Mouse (Mus musculus): Measurements from ENCODE around the gene Lsmem1.

The Lsmem1 gene

GRCm38 (mm10) chr12:40199302-40199701, at the start of gene Lsmem1:
TSS of gene Lsmem1 (minus strand) at chr12:40199490.
- DNase-seq (ENCODE audit: low spot score in 2 of 2) = no peak

GRCm38 (mm10) chr12:40248454-40249180, 49.3 kb upstream of the Lsmem1 start, which contains the start of gene Ifrd1:
TSS of gene Ifrd1 (minus strand) at chr12:40248504.
- DNase-seq (ENCODE audit: low spot score in 2 of 2) = no peak

- no peak for DNase-seq (ENCODE audit: low spot score in 2 of 2)
These were observed 48.7 kb upstream of the Lsmem1 start for GRCm38 (mm10) chr12:40247976-40248375.

- no peak for DNase-seq (ENCODE audit: low spot score in 2 of 2)
These were observed 48.1 kb upstream of the Lsmem1 start for GRCm38 (mm10) chr12:40247384-40247783.

- DNase-seq (ENCODE audit: low spot score in 2 of 2) = no peak
These were observed 46.2 kb upstream of the Lsmem1 start for GRCm38 (mm10) chr12:40245434-40245970.

GRCm38 (mm10) chr12:40244926-40245325, 45.6 kb upstream of the Lsmem1 start:
- DNase-seq (ENCODE audit: low spot score in 2 of 2) = no peak

GRCm38 (mm10) chr12:40243821-40244221, 44.5 kb upstream of the Lsmem1 start:
- peak in 1 of 2 experiments; percentile 21 for DNase-seq (ENCODE audit: low spot score in 2 of 2)

GRCm38 (mm10) chr12:40243241-40243640, 44.0 kb upstream of the Lsmem1 start:
- no peak for DNase-seq (ENCODE audit: low spot score in 2 of 2)

GRCm38 (mm10) chr12:40239161-40239560, 39.9 kb upstream of the Lsmem1 start:
- no peak for DNase-seq (ENCODE audit: low spot score in 2 of 2)

- DNase-seq (ENCODE audit: low spot score in 2 of 2) = no peak
These were observed 32.9 kb upstream of the Lsmem1 start for GRCm38 (mm10) chr12:40232231-40232630.

GRCm38 (mm10) chr12:40231632-40232031, 32.3 kb upstream of the Lsmem1 start:
- DNase-seq (ENCODE audit: low spot score in 2 of 2) = no peak

- DNase-seq (ENCODE audit: low spot score in 2 of 2) = no peak
These were observed 25.0 kb upstream of the Lsmem1 start for GRCm38 (mm10) chr12:40224171-40224880.

- no peak for DNase-seq (ENCODE audit: low spot score in 2 of 2)
These were observed 24.4 kb upstream of the Lsmem1 start for GRCm38 (mm10) chr12:40223676-40224075.

- DNase-seq (ENCODE audit: low spot score in 2 of 2) = peak; percentile 98 to 99
These were observed 23.9 kb upstream of the Lsmem1 start for GRCm38 (mm10) chr12:40223082-40223619.

GRCm38 (mm10) chr12:40222251-40223081, 23.2 kb upstream of the Lsmem1 start:
- DNase-seq (ENCODE audit: low spot score in 2 of 2) = peak; percentile 83 to 93

- no peak for DNase-seq (ENCODE audit: low spot score in 2 of 2)
These were observed 22.3 kb upstream of the Lsmem1 start for GRCm38 (mm10) chr12:40221611-40222010.

GRCm38 (mm10) chr12:40220896-40221295, 21.6 kb upstream of the Lsmem1 start:
- DNase-seq (ENCODE audit: low spot score in 2 of 2) = no peak

- DNase-seq (ENCODE audit: low spot score in 2 of 2) = peak in 1 of 2 experiments; percentile 9
These were observed 20.8 kb upstream of the Lsmem1 start for GRCm38 (mm10) chr12:40220001-40220570.

GRCm38 (mm10) chr12:40218430-40218945, 19.2 kb upstream of the Lsmem1 start:
- no peak for DNase-seq (ENCODE audit: low spot score in 2 of 2)

- no peak for DNase-seq (ENCODE audit: low spot score in 2 of 2)
These were observed 18.5 kb upstream of the Lsmem1 start for GRCm38 (mm10) chr12:40217776-40218175.
